Mouse (Mus musculus) adrenal gland, postnatal 36 days (tissue): Measurements from ENCODE around the gene Ssbp4. TPM values are rescaled to one million over a fixed set of nuclear protein-coding genes. Genes with fewer than 3 reads are reported as not detected.

Experiments
- DNase-seq, 2 experiments: peaks; one replicate each; pipeline ENCODE4 v3.0.0; 2021; ENCODE audit warnings: mixed read lengths in 1 of 2
- total RNA-seq, 2 experiments: library from RNA; stranded (reverse); gene quantifications; 2 replicates each; pipeline ENCODE4 v1.2.3; 2021

Ssbp4 gene
- total RNA-seq, 2 experiments from 2014 or later = 89.7 to 103 TPM

GRCm38 (mm10) chr8:70607603-70607897, 1.1 kb downstream of the Ssbp4 start:
- DNase-seq = no peak

GRCm38 (mm10) chr8:70606780-70607602, 1.7 kb downstream of the Ssbp4 start:
- DNase-seq = no peak

- DNase-seq = no peak
These were observed 2.5 kb downstream of the Ssbp4 start for GRCm38 (mm10) chr8:70605871-70606779.

- DNase-seq = no peak
These were observed 4.1 kb downstream of the Ssbp4 start for GRCm38 (mm10) chr8:70604558-70604957.

- no peak for DNase-seq
These were observed 6.4 kb downstream of the Ssbp4 start for GRCm38 (mm10) chr8:70602139-70602811.

- peak; percentile 95 to 96 for DNase-seq
These were observed 7.4 kb downstream of the Ssbp4 start for GRCm38 (mm10) chr8:70601271-70601649.

GRCm38 (mm10) chr8:70600473-70601270, 8.0 kb downstream of the Ssbp4 start:
- peak in 1 of 2 experiments; percentile 71 for DNase-seq

GRCm38 (mm10) chr8:70599507-70600290, 9.0 kb downstream of the Ssbp4 start:
- DNase-seq = no peak

- no peak for DNase-seq
These were observed 9.9 kb downstream of the Ssbp4 start for GRCm38 (mm10) chr8:70598722-70599121.

- DNase-seq = peak; percentile 90 to 93
These were observed 10.4 kb downstream of the Ssbp4 start for GRCm38 (mm10) chr8:70598283-70598682.

GRCm38 (mm10) chr8:70597417-70598272, 11.0 kb downstream of the Ssbp4 start:
- no peak for DNase-seq

- no peak for DNase-seq
These were observed 11.8 kb downstream of the Ssbp4 start for GRCm38 (mm10) chr8:70596775-70597416.

- DNase-seq = no peak
These were observed 12.5 kb downstream of the Ssbp4 start for GRCm38 (mm10) chr8:70596216-70596615.

- DNase-seq = no peak
These were observed 12.9 kb downstream of the Ssbp4 start for GRCm38 (mm10) chr8:70595811-70596210.

GRCm38 (mm10) chr8:70594621-70595564, 13.8 kb downstream of the Ssbp4 start:
- DNase-seq = peak in 1 of 2 experiments; percentile 69

- DNase-seq = peak; percentile 93 to 95
These were observed 14.6 kb downstream of the Ssbp4 start, which contains the start of gene Isyna1 for GRCm38 (mm10) chr8:70593961-70594609. Gene Isyna1 (plus strand): TSS chr8:70594373.

GRCm38 (mm10) chr8:70593173-70593572, 15.5 kb downstream of the Ssbp4 start:
- peak; percentile 71 to 77 for DNase-seq
